Mouse (Mus musculus) forebrain, embryonic 15.5 days (tissue): ENCODE data around the gene Dnajb5. TPM values are rescaled to one million over a fixed set of nuclear protein-coding genes. Genes with fewer than 3 reads are reported as not detected.
A peak's percentile ranks its signal among the peaks of the same experiment; 100 is the strongest.

Source experiments
- ATAC-seq: fragments of 200-750 bp; cut with Nextera tagmentation; replicated peaks from 2 replicates; pipeline ENCODE4 v1.8.0; 2017; ENCODE audit warnings: mild to moderate bottlenecking, moderate TSS enrichment, moderate library complexity
- H3K27ac ChIP-seq: fragments of 300-500 bp; sonication (generic); replicated peaks from 2 replicates; pipeline ENCODE4 v1.5.1; 2015; ENCODE audit warnings: mild to moderate bottlenecking, inconsistent platforms
- H3K27me3 ChIP-seq: fragments of 300-500 bp; sonication (generic); 2 replicates; pipeline ENCODE4 v1.6.1; 2015; ENCODE audit warnings: inconsistent platforms
- H3K36me3 ChIP-seq: fragments of 300-500 bp; sonication (generic); 2 replicates; pipeline ENCODE4 v1.6.1; 2015; ENCODE audit warnings: mild to moderate bottlenecking, inconsistent platforms
- H3K4me1 ChIP-seq: fragments of 300-500 bp; sonication (generic); 2 replicates; pipeline ENCODE4 v1.6.1; 2015; ENCODE audit warnings: inconsistent platforms
- H3K4me2 ChIP-seq: fragments of 300-500 bp; sonication (generic); replicated peaks from 2 replicates; pipeline ENCODE4 v1.6.1; 2015; ENCODE audit warnings: mild to moderate bottlenecking, inconsistent platforms
- H3K4me3 ChIP-seq: fragments of 300-500 bp; sonication (generic); 2 replicates; pipeline ENCODE4 v1.5.1; 2015; ENCODE audit warnings: mild to moderate bottlenecking, inconsistent platforms
- H3K9ac ChIP-seq: fragments of 300-500 bp; sonication (generic); replicated peaks from 2 replicates; pipeline ENCODE4 v1.6.1; 2015; ENCODE audit warnings: mild to moderate bottlenecking, inconsistent platforms
- H3K9me3 ChIP-seq: fragments of 300-500 bp; sonication (generic); 2 replicates; pipeline ENCODE4 v1.6.1; 2016; ENCODE audit warnings: inconsistent platforms
- WGBS: fragments of 180-500 bp; shearing (Covaris S2); methylation state at CpG from one replicate; pipeline ENCODE4 v1.1.7; 2015; ENCODE audit warnings: mixed read lengths; 5-methylcytosine and 5-hydroxymethylcytosine counted together
- polyA plus RNA-seq: library from polyadenylated mRNA; unstranded; fragments of >200 nt; fragmentation: Nextera tagmentation; extraction: Ambion mirVana; gene quantifications from 2 replicates; pipeline ENCODE4 v1.2.1, GENCODE M21; 2015

The Dnajb5 gene
- 49.3 and 55.1 TPM in 2 replicates for polyA plus RNA-seq

- ATAC-seq, result peak; percentile 94
- WGBS, result under 1% methylated on average over 38 of the region's 39 CpGs
- H3K4me1 ChIP-seq, result peaks cover 83% of the 10 kb centered on the region
Measured at GRCm38 (mm10) chr4:42949676-42950051, at the start of gene Dnajb5. TSS of gene Dnajb5 (plus strand) at chr4:42949814.

GRCm38 (mm10) chr4:42900878-42901277, 48.7 kb upstream of the Dnajb5 start:
- H3K36me3 ChIP-seq, result no peaks in the 10 kb centered on the region
- no peaks in the 10 kb centered on the region for H3K9me3 ChIP-seq
- H3K27me3 ChIP-seq, result no peaks in the 10 kb centered on the region
- no peaks in the 10 kb centered on the region for H3K4me1 ChIP-seq
- no peak overlapping the region for H3K4me2 ChIP-seq
- 67% methylated on average over 5 of the region's 5 CpGs for WGBS
- ATAC-seq, result no peak
- no peak overlapping the region for H3K27ac ChIP-seq
- no peak overlapping the region for H3K4me3 ChIP-seq
- H3K9ac ChIP-seq, result no peak overlapping the region

More at GRCm38 (mm10) chr4:42949676-42950051, at the start of gene Dnajb5:
- H3K9ac ChIP-seq, result peak within 1 kb of the TSS; percentile 99
- H3K4me3 ChIP-seq, result peak within 1 kb of the TSS; percentile 92
- H3K36me3 ChIP-seq, result no peaks in the 10 kb centered on the region
- no peaks in the 10 kb centered on the region for H3K27me3 ChIP-seq
- H3K27ac ChIP-seq, result peak within 1 kb of the TSS; percentile 98
- peak within 1 kb of the TSS; percentile 96 for H3K4me2 ChIP-seq
- no peaks in the 10 kb centered on the region for H3K9me3 ChIP-seq

- no peak overlapping the region for H3K9ac ChIP-seq
- ATAC-seq, result no peak
- H3K27me3 ChIP-seq, result no peaks in the 10 kb centered on the region
- H3K9me3 ChIP-seq, result no peaks in the 10 kb centered on the region
- H3K4me2 ChIP-seq, result no peak overlapping the region
- 67% methylated on average over 9 of the region's 9 CpGs for WGBS
- no peaks in the 10 kb centered on the region for H3K4me1 ChIP-seq
- no peak overlapping the region for H3K27ac ChIP-seq
- no peak overlapping the region for H3K4me3 ChIP-seq
- no peaks in the 10 kb centered on the region for H3K36me3 ChIP-seq
Measured at GRCm38 (mm10) chr4:42902174-42902573, 47.4 kb upstream of the Dnajb5 start.

- H3K4me2 ChIP-seq, result no peak overlapping the region
- H3K4me1 ChIP-seq, result no peaks in the 10 kb centered on the region
- no peaks in the 10 kb centered on the region for H3K9me3 ChIP-seq
- H3K27me3 ChIP-seq, result no peaks in the 10 kb centered on the region
- no peak overlapping the region for H3K9ac ChIP-seq
- no peaks in the 10 kb centered on the region for H3K36me3 ChIP-seq
- no peak for ATAC-seq
- WGBS, result 91% methylated on average over 5 of the region's 5 CpGs
- no peak overlapping the region for H3K27ac ChIP-seq
- H3K4me3 ChIP-seq, result no peak overlapping the region
Measured at GRCm38 (mm10) chr4:42902730-42903129, 46.9 kb upstream of the Dnajb5 start.

- no peaks in the 10 kb centered on the region for H3K9me3 ChIP-seq
- 59% methylated on average over 1 of the region's 1 CpGs for WGBS
- no peak for ATAC-seq
- H3K4me2 ChIP-seq, result no peak overlapping the region
- H3K9ac ChIP-seq, result no peak overlapping the region
- no peaks in the 10 kb centered on the region for H3K4me1 ChIP-seq
- H3K27ac ChIP-seq, result no peak overlapping the region
- H3K4me3 ChIP-seq, result no peak overlapping the region
- H3K27me3 ChIP-seq, result no peaks in the 10 kb centered on the region
- H3K36me3 ChIP-seq, result no peaks in the 10 kb centered on the region
Measured at GRCm38 (mm10) chr4:42903942-42904341, 45.7 kb upstream of the Dnajb5 start.

GRCm38 (mm10) chr4:42904523-42904922, 45.1 kb upstream of the Dnajb5 start:
- ATAC-seq, result no peak
- WGBS, result 65% methylated on average over 3 of the region's 3 CpGs
- Histone ChIP-seq H3K9me3 (no peaks in the 10 kb centered on the region), H3K4me2 (no peak overlapping the region), H3K4me1 (no peaks in the 10 kb centered on the region), H3K36me3 (no peaks in the 10 kb centered on the region), H3K4me3 (no peak overlapping the region), H3K27ac (no peak overlapping the region), H3K27me3 (no peaks in the 10 kb centered on the region), H3K9ac (no peak overlapping the region)

- WGBS, result 36% methylated on average over 6 of the region's 6 CpGs
- no peak overlapping the region for H3K4me3 ChIP-seq
- H3K36me3 ChIP-seq, result no peaks in the 10 kb centered on the region
- no peaks in the 10 kb centered on the region for H3K4me1 ChIP-seq
- no peak for ATAC-seq
- no peak overlapping the region for H3K4me2 ChIP-seq
- H3K9me3 ChIP-seq, result no peaks in the 10 kb centered on the region
- H3K27ac ChIP-seq, result no peak overlapping the region
- H3K9ac ChIP-seq, result no peak overlapping the region
- no peaks in the 10 kb centered on the region for H3K27me3 ChIP-seq
Measured at GRCm38 (mm10) chr4:42904966-42905365, 44.6 kb upstream of the Dnajb5 start.

- Histone ChIP-seq H3K4me3 (no peak overlapping the region), H3K4me2 (no peak overlapping the region), H3K9ac (no peak overlapping the region), H3K9me3 (no peaks in the 10 kb centered on the region), H3K4me1 (peaks cover 5% of the 10 kb centered on the region; the same call in 1 of the 2 replicates), H3K27me3 (peaks cover 15% of the 10 kb centered on the region; the same call in 1 of the 2 replicates), H3K36me3 (no peaks in the 10 kb centered on the region), H3K27ac (no peak overlapping the region)
- WGBS, result 63% methylated on average over 10 of the region's 10 CpGs
- no peak for ATAC-seq
Measured at GRCm38 (mm10) chr4:42913391-42913790, 36.2 kb upstream of the Dnajb5 start.

GRCm38 (mm10) chr4:42915311-42915710, 34.3 kb upstream of the Dnajb5 start:
- H3K27ac ChIP-seq, result no peak overlapping the region
- no peak overlapping the region for H3K9ac ChIP-seq
- no peaks in the 10 kb centered on the region for H3K9me3 ChIP-seq
- H3K4me1 ChIP-seq, result peaks cover 5% of the 10 kb centered on the region; the same call in 1 of the 2 replicates
- WGBS, result 84% methylated on average over 12 of the region's 12 CpGs
- no peaks in the 10 kb centered on the region for H3K36me3 ChIP-seq
- H3K27me3 ChIP-seq, result peaks cover 15% of the 10 kb centered on the region; the same call in 1 of the 2 replicates
- H3K4me3 ChIP-seq, result no peak overlapping the region
- no peak for ATAC-seq
- no peak overlapping the region for H3K4me2 ChIP-seq

- Histone ChIP-seq H3K27ac (no peak overlapping the region), H3K36me3 (no peaks in the 10 kb centered on the region), H3K9ac (no peak overlapping the region), H3K27me3 (peaks cover 15% of the 10 kb centered on the region; the same call in 1 of the 2 replicates), H3K4me1 (peaks cover 5% of the 10 kb centered on the region; the same call in 1 of the 2 replicates), H3K4me2 (no peak overlapping the region), H3K9me3 (no peaks in the 10 kb centered on the region), H3K4me3 (no peak overlapping the region)
- no peak for ATAC-seq
- 53% methylated on average over 1 of the region's 1 CpGs for whole genome bisulfite sequencing
Measured at GRCm38 (mm10) chr4:42915966-42916365, 33.6 kb upstream of the Dnajb5 start.

GRCm38 (mm10) chr4:42916617-42917401, 32.8 kb upstream of the Dnajb5 start, which contains the start of gene Phf24:
TSS of gene Phf24 (plus strand) at chr4:42916660.
- peak within 1 kb of the TSS; percentile 90 for H3K4me2 ChIP-seq
- peaks cover 5% of the 10 kb centered on the region; the same call in 1 of the 2 replicates for H3K4me1 ChIP-seq
- H3K27ac ChIP-seq, result peak within 1 kb of the TSS; percentile 20
- peak; percentile 85 for ATAC-seq
- peak within 1 kb of the TSS; percentile 58 for H3K4me3 ChIP-seq
- peak within 1 kb of the TSS; percentile 70 for H3K9ac ChIP-seq
- under 1% methylated on average over 78 of the region's 90 CpGs for WGBS
- H3K36me3 ChIP-seq, result no peaks in the 10 kb centered on the region
- peaks cover 15% of the 10 kb centered on the region; the same call in 1 of the 2 replicates for H3K27me3 ChIP-seq
- no peaks in the 10 kb centered on the region for H3K9me3 ChIP-seq

- Histone ChIP-seq H3K9ac (peak overlapping the region; percentile 70), H3K27ac (peak overlapping the region; percentile 20; the same call in 1 of the 2 replicates), H3K27me3 (peaks cover 15% of the 10 kb centered on the region; the same call in 1 of the 2 replicates), H3K4me3 (peak overlapping the region; percentile 58), H3K4me2 (peak overlapping the region; percentile 90), H3K36me3 (no peaks in the 10 kb centered on the region), H3K4me1 (peaks cover 5% of the 10 kb centered on the region; the same call in 1 of the 2 replicates), H3K9me3 (no peaks in the 10 kb centered on the region)
- WGBS, result 1% methylated on average over 26 of the region's 26 CpGs
- ATAC-seq, result peak; percentile 69
Measured at GRCm38 (mm10) chr4:42917402-42917774, 32.2 kb upstream of the Dnajb5 start.
